Mouse (Mus musculus): ENCODE results near the gene Map2k5.

DNA sequence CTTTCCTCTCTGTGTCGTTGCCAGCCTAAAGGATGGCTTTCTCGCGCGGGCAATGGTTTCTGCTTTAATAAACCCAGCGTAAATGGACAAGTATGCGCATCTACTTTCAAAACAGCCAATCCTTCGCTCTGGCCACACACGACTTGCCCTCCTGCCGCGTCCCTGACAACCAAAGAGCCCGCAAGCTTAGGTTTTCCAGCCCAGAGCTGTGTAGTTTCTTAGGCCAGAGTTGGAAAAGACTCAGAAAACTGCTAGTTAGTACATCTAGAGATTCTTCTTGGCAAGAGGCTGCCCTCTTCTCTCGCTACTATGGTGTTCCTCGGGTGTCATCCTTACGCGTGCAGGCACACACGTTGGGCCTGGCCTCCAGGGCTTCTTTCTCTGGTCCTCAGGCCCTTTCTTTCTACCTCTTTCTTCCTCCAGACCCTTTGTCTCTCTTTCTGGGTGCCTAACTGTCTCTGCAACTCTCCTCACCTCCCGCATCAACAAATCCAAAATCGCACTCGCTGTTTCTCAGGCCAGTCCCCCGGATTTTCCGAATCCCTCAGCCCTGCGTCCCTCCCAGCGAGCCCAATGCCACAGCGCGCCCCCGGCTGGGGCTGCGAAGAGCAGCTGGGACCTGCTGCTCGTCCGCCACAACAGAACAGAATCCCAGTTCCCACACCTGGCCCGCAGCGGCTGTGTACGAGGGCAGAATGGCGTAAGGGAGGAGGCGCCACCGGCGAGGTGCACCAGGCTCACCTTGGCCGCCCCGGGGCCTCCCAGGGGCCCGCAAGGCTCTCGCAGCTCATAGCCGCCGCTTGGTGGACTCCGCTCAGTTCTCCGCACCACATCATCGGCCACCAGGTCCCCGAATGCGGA is 233.8 kb downstream of the Map2k5 start:
- TF ChIP-seq CTCF (conservative IDR thresholded peaks at IDR 0.05; ENCODE audit: low read length) (no peak), POU5F1 (IDR thresholded peaks at IDR 0.05; ENCODE audit: borderline replicate concordance, low read length) (no peak), NANOG (IDR thresholded peaks at IDR 0.05; ENCODE audit: borderline replicate concordance, low read length) (no peak)
